Mouse (Mus musculus): Measurements from ENCODE around the gene Adrb1. TPM values are rescaled to one million over a fixed set of nuclear protein-coding genes. Genes with fewer than 3 reads are reported as not detected.

Adrb1 gene
- polyA plus RNA-seq, 1 experiment from 2014 or later: 1.3 TPM

GRCm38 (mm10) chr19:56685515-56685914 is 36.5 kb upstream of the Adrb1 start:
- H3K27ac ChIP-seq (ENCODE audit: low read length): no peak overlapping the region
- H3K4me2 ChIP-seq (ENCODE audit: low read length): no peak overlapping the region
- H3K9me3 ChIP-seq (replicated peaks; ENCODE audit: control insufficient read depth, low read length, poor library complexity, severe bottlenecking): no peaks in the 10 kb centered on the region
- no peaks in the 10 kb centered on the region for H3K27me3 ChIP-seq (ENCODE audit: control insufficient read depth, insufficient read depth, low read depth, low read length)
- ATAC-seq: no peak
- no peak overlapping the region for H3K9ac ChIP-seq (ENCODE audit: low read depth, low read length)
- H3K4me1 ChIP-seq (ENCODE audit: control insufficient read depth, insufficient read depth, low read length): no peaks in the 10 kb centered on the region
- WGBS: 81% methylated on average over 7 of the region's 7 CpGs
- no peaks in the 10 kb centered on the region for H3K36me3 ChIP-seq (ENCODE audit: control insufficient read depth, insufficient read depth, low read length)
- H3K4me3 ChIP-seq (ENCODE audit: low read depth, low read length): no peak overlapping the region

GRCm38 (mm10) chr19:56686218-56686617 is 35.8 kb upstream of the Adrb1 start:
- WGBS: 62% methylated on average over 12 of the region's 12 CpGs
- Histone ChIP-seq H3K9ac (ENCODE audit: low read depth, low read length) (no peak overlapping the region), H3K4me2 (ENCODE audit: low read length) (no peak overlapping the region), H3K27me3 (ENCODE audit: control insufficient read depth, insufficient read depth, low read depth, low read length) (no peaks in the 10 kb centered on the region), H3K27ac (ENCODE audit: low read length) (no peak overlapping the region), H3K9me3 (replicated peaks; ENCODE audit: control insufficient read depth, low read length, poor library complexity, severe bottlenecking) (no peaks in the 10 kb centered on the region), H3K4me1 (ENCODE audit: control insufficient read depth, insufficient read depth, low read length) (no peaks in the 10 kb centered on the region), H3K4me3 (ENCODE audit: low read depth, low read length) (no peak overlapping the region), H3K36me3 (ENCODE audit: control insufficient read depth, insufficient read depth, low read length) (no peaks in the 10 kb centered on the region)
- ATAC-seq: no peak

GRCm38 (mm10) chr19:56687026-56687635 is 34.9 kb upstream of the Adrb1 start:
- 79% methylated on average over 8 of the region's 8 CpGs for WGBS
- no peaks in the 10 kb centered on the region for H3K4me1 ChIP-seq (ENCODE audit: control insufficient read depth, insufficient read depth, low read length)
- no peak overlapping the region for H3K4me3 ChIP-seq (ENCODE audit: low read depth, low read length)
- no peak overlapping the region for H3K27ac ChIP-seq (ENCODE audit: low read length)
- H3K36me3 ChIP-seq (ENCODE audit: control insufficient read depth, insufficient read depth, low read length): no peaks in the 10 kb centered on the region
- H3K4me2 ChIP-seq (ENCODE audit: low read length): no peak overlapping the region
- no peak overlapping the region for H3K9ac ChIP-seq (ENCODE audit: low read depth, low read length)
- ATAC-seq: no peak
- no peaks in the 10 kb centered on the region for H3K9me3 ChIP-seq (replicated peaks; ENCODE audit: control insufficient read depth, low read length, poor library complexity, severe bottlenecking)
- H3K27me3 ChIP-seq (ENCODE audit: control insufficient read depth, insufficient read depth, low read depth, low read length): no peaks in the 10 kb centered on the region

GRCm38 (mm10) chr19:56687676-56688075 is 34.3 kb upstream of the Adrb1 start:
- H3K27ac ChIP-seq (ENCODE audit: low read length): no peak overlapping the region
- no peak for ATAC-seq

GRCm38 (mm10) chr19:56688661-56689335 is 33.2 kb upstream of the Adrb1 start:
- H3K4me2 ChIP-seq (ENCODE audit: low read length): no peak overlapping the region

More at GRCm38 (mm10) chr19:56687676-56688075, 34.3 kb upstream of the Adrb1 start:
- 84% methylated on average over 10 of the region's 10 CpGs for WGBS
- Histone ChIP-seq H3K4me1 (ENCODE audit: control insufficient read depth, insufficient read depth, low read length) (no peaks in the 10 kb centered on the region), H3K36me3 (ENCODE audit: control insufficient read depth, insufficient read depth, low read length) (no peaks in the 10 kb centered on the region), H3K4me3 (ENCODE audit: low read depth, low read length) (no peak overlapping the region), H3K9me3 (replicated peaks; ENCODE audit: control insufficient read depth, low read length, poor library complexity, severe bottlenecking) (no peaks in the 10 kb centered on the region), H3K4me2 (ENCODE audit: low read length) (no peak overlapping the region), H3K27me3 (ENCODE audit: control insufficient read depth, insufficient read depth, low read depth, low read length) (no peaks in the 10 kb centered on the region), H3K9ac (ENCODE audit: low read depth, low read length) (no peak overlapping the region)

GRCm38 (mm10) chr19:56689493-56689892 is 32.5 kb upstream of the Adrb1 start:
- H3K4me2 ChIP-seq (ENCODE audit: low read length): no peak overlapping the region
- H3K9ac ChIP-seq (ENCODE audit: low read depth, low read length): no peak overlapping the region
- no peak for ATAC-seq
- no peak overlapping the region for H3K27ac ChIP-seq (ENCODE audit: low read length)
- H3K36me3 ChIP-seq (ENCODE audit: control insufficient read depth, insufficient read depth, low read length): no peaks in the 10 kb centered on the region
- no peak overlapping the region for H3K4me3 ChIP-seq (ENCODE audit: low read depth, low read length)
- no peaks in the 10 kb centered on the region for H3K27me3 ChIP-seq (ENCODE audit: control insufficient read depth, insufficient read depth, low read depth, low read length)
- no peaks in the 10 kb centered on the region for H3K4me1 ChIP-seq (ENCODE audit: control insufficient read depth, insufficient read depth, low read length)
- no peaks in the 10 kb centered on the region for H3K9me3 ChIP-seq (replicated peaks; ENCODE audit: control insufficient read depth, low read length, poor library complexity, severe bottlenecking)
- 82% methylated on average over 6 of the region's 6 CpGs for WGBS

More at GRCm38 (mm10) chr19:56688661-56689335, 33.2 kb upstream of the Adrb1 start:
- Histone ChIP-seq H3K36me3 (ENCODE audit: control insufficient read depth, insufficient read depth, low read length) (no peaks in the 10 kb centered on the region), H3K4me3 (ENCODE audit: low read depth, low read length) (no peak overlapping the region), H3K9ac (ENCODE audit: low read depth, low read length) (no peak overlapping the region), H3K27ac (ENCODE audit: low read length) (no peak overlapping the region), H3K27me3 (ENCODE audit: control insufficient read depth, insufficient read depth, low read depth, low read length) (no peaks in the 10 kb centered on the region), H3K4me1 (ENCODE audit: control insufficient read depth, insufficient read depth, low read length) (no peaks in the 10 kb centered on the region), H3K9me3 (replicated peaks; ENCODE audit: control insufficient read depth, low read length, poor library complexity, severe bottlenecking) (no peaks in the 10 kb centered on the region)
- ATAC-seq: no peak
- 87% methylated on average over 12 of the region's 12 CpGs for WGBS

GRCm38 (mm10) chr19:56691103-56691502 is 30.9 kb upstream of the Adrb1 start:
- H3K9me3 ChIP-seq (replicated peaks; ENCODE audit: control insufficient read depth, low read length, poor library complexity, severe bottlenecking): no peaks in the 10 kb centered on the region
- 94% methylated on average over 3 of the region's 3 CpGs for WGBS
- H3K27ac ChIP-seq (ENCODE audit: low read length): no peak overlapping the region
- H3K9ac ChIP-seq (ENCODE audit: low read depth, low read length): no peak overlapping the region
- no peak for ATAC-seq
- no peaks in the 10 kb centered on the region for H3K4me1 ChIP-seq (ENCODE audit: control insufficient read depth, insufficient read depth, low read length)
- H3K4me2 ChIP-seq (ENCODE audit: low read length): no peak overlapping the region
- H3K36me3 ChIP-seq (ENCODE audit: control insufficient read depth, insufficient read depth, low read length): no peaks in the 10 kb centered on the region
- no peak overlapping the region for H3K4me3 ChIP-seq (ENCODE audit: low read depth, low read length)
- H3K27me3 ChIP-seq (ENCODE audit: control insufficient read depth, insufficient read depth, low read depth, low read length): no peaks in the 10 kb centered on the region

GRCm38 (mm10) chr19:56692451-56692850 is 29.5 kb upstream of the Adrb1 start:
- Histone ChIP-seq H3K36me3 (ENCODE audit: control insufficient read depth, insufficient read depth, low read length) (no peaks in the 10 kb centered on the region), H3K9ac (ENCODE audit: low read depth, low read length) (no peak overlapping the region), H3K4me3 (ENCODE audit: low read depth, low read length) (no peak overlapping the region), H3K9me3 (replicated peaks; ENCODE audit: control insufficient read depth, low read length, poor library complexity, severe bottlenecking) (no peaks in the 10 kb centered on the region), H3K4me1 (ENCODE audit: control insufficient read depth, insufficient read depth, low read length) (no peaks in the 10 kb centered on the region), H3K27ac (ENCODE audit: low read length) (no peak overlapping the region), H3K4me2 (ENCODE audit: low read length) (no peak overlapping the region), H3K27me3 (ENCODE audit: control insufficient read depth, insufficient read depth, low read depth, low read length) (no peaks in the 10 kb centered on the region)
- 22% methylated on average over 5 of the region's 5 CpGs for WGBS
- ATAC-seq: no peak

- H3K4me1 ChIP-seq (ENCODE audit: control insufficient read depth, insufficient read depth, low read length): peaks cover 5% of the 10 kb centered on the region; the same call in 1 of the 2 replicates
- no peak overlapping the region for H3K27ac ChIP-seq (ENCODE audit: low read length)
- no peaks in the 10 kb centered on the region for H3K36me3 ChIP-seq (ENCODE audit: control insufficient read depth, insufficient read depth, low read length)
- H3K4me2 ChIP-seq (ENCODE audit: low read length): no peak overlapping the region
- H3K9ac ChIP-seq (ENCODE audit: low read depth, low read length): no peak overlapping the region
- ATAC-seq: no peak
- H3K27me3 ChIP-seq (ENCODE audit: control insufficient read depth, insufficient read depth, low read depth, low read length): no peaks in the 10 kb centered on the region
- H3K4me3 ChIP-seq (ENCODE audit: low read depth, low read length): no peak overlapping the region
- no peaks in the 10 kb centered on the region for H3K9me3 ChIP-seq (replicated peaks; ENCODE audit: control insufficient read depth, low read length, poor library complexity, severe bottlenecking)
- 95% methylated on average over 20 of the region's 20 CpGs for WGBS
These were observed 24.4 kb upstream of the Adrb1 start for GRCm38 (mm10) chr19:56697370-56698144.

Data from midbrain, embryonic 16.5 days (tissue).